Mouse (Mus musculus) liver, adult 2 months (tissue): ENCODE results near the gene Sgsm3. TPM values are rescaled to one million over a fixed set of nuclear protein-coding genes. Genes with fewer than 3 reads are reported as not detected.
A peak's percentile ranks its signal among the peaks of the same experiment; 100 is the strongest.

Experiments
- DNase-seq: peaks from one replicate; pipeline ENCODE4 v3.0.0-alpha.2; 2011; ENCODE audit warnings: low read depth, low spot score; ENCODE audit errors: extremely low read depth
- H3K27ac ChIP-seq: fragments of 200-500 bp; replicated peaks from 2 replicates; pipeline ENCODE4 v1.5.1; 2012; ENCODE audit warnings: low read depth, mild to moderate bottlenecking, control low read depth, inconsistent platforms, low read length; ENCODE audit not compliant: insufficient read depth
- H3K27me3 ChIP-seq: fragments of 200-500 bp; 2 replicates; pipeline ENCODE4 v1.6.1; 2012; ENCODE audit warnings: mild to moderate bottlenecking, moderate library complexity, low read length, inconsistent platforms; ENCODE audit not compliant: control insufficient read depth, insufficient read depth
- H3K36me3 ChIP-seq: fragments of 200-500 bp; 2 replicates; pipeline ENCODE4 v1.6.1; 2012; ENCODE audit warnings: low read length, inconsistent platforms; ENCODE audit not compliant: control insufficient read depth, insufficient read depth
- H3K4me1 ChIP-seq: fragments of 200-500 bp; 2 replicates; pipeline ENCODE4 v1.6.1; 2011; ENCODE audit warnings: low read length; ENCODE audit not compliant: control insufficient read depth, insufficient read depth
- H3K4me3 ChIP-seq: fragments of 200-500 bp; 2 replicates; pipeline ENCODE4 v1.5.1; 2011; ENCODE audit warnings: low read depth, mild to moderate bottlenecking, control low read depth, low read length, moderate library complexity; ENCODE audit not compliant: insufficient read depth
- H3K79me2 ChIP-seq: fragments of 200-500 bp; 2 replicates; pipeline ENCODE4 v1.6.1; 2012; ENCODE audit warnings: inconsistent platforms, mild to moderate bottlenecking, low read length, moderate library complexity; ENCODE audit not compliant: control insufficient read depth, insufficient read depth
- H3K9ac ChIP-seq: fragments of 200-500 bp; 2 replicates; pipeline ENCODE4 v1.6.1; 2012; ENCODE audit warnings: low read depth, mild to moderate bottlenecking, control low read depth, inconsistent platforms, low read length
- CTCF ChIP-seq: fragments of 200-500 bp; IDR thresholded peaks from 2 replicates; pipeline ENCODE4 v1.5.1; 2011; ENCODE audit warnings: low read depth, low read length, control low read depth
- POLR2A ChIP-seq: fragments of 200-500 bp; IDR thresholded peaks from 2 replicates; pipeline ENCODE4 v1.6.1; 2011; ENCODE audit warnings: low read length, control low read depth; ENCODE audit not compliant: insufficient read depth; ENCODE audit errors: extremely low read depth
- WGBS: fragments of 180-500 bp; shearing (Covaris S2); methylation state at CpG from one replicate; pipeline ENCODE4 v1.1.7; 2018; 5-methylcytosine and 5-hydroxymethylcytosine counted together
- polyA plus RNA-seq: library from polyadenylated mRNA; depleted of rRNA; stranded (reverse); fragments of >200 nt; gene quantifications from 2 replicates; pipeline ENCODE4 v1.2.3, GENCODE M21; 2012
- total RNA-seq: library from RNA; depleted of rRNA; stranded (reverse); fragments of >200 nt; gene quantifications from 2 replicates; pipeline ENCODE4 v1.2.3, GENCODE M21; 2014

Sgsm3 gene
- total and polyA plus RNA-seq, 2 experiments: 5.2 to 13.0 TPM

- Histone ChIP-seq H3K4me3 (no peak overlapping the region), H3K27ac (no peak overlapping the region), H3K4me1 (no peaks in the 10 kb centered on the region), H3K9ac (no peak overlapping the region), H3K79me2 (no peaks in the 10 kb centered on the region; the same call in 1 of the 2 replicates), H3K36me3 (peaks cover 50% of the 10 kb centered on the region), H3K27me3 (no peaks in the 10 kb centered on the region)
- DNase-seq: no peak
- 94% methylated on average over 12 of the region's 12 CpGs for WGBS
- no peak for TF ChIP-seq POLR2A
- TF ChIP-seq CTCF: no peak
Measured at GRCm38 (mm10) chr15:80955836-80956438, 21.6 kb upstream of the Sgsm3 start.

- 76% methylated on average over 1 of the region's 1 CpGs for WGBS
- H3K9ac ChIP-seq: no peak overlapping the region
- no peaks in the 10 kb centered on the region for H3K79me2 ChIP-seq
- peaks cover 26% of the 10 kb centered on the region; the same call in 1 of the 2 replicates for H3K36me3 ChIP-seq
- no peaks in the 10 kb centered on the region for H3K27me3 ChIP-seq
- no peak for TF ChIP-seq POLR2A
- TF ChIP-seq CTCF: no peak
- H3K4me1 ChIP-seq: 0 out of 2 replicates have a peak, but pooled peaks cover 2% of the 10 kb centered on the region
- no peak overlapping the region for H3K27ac ChIP-seq
- no peak overlapping the region for H3K4me3 ChIP-seq
- DNase-seq: no peak
Measured at GRCm38 (mm10) chr15:80969371-80969770, 8.2 kb upstream of the Sgsm3 start.

GRCm38 (mm10) chr15:80974311-80974710 is 3.3 kb upstream of the Sgsm3 start:
- Histone ChIP-seq H3K4me3 (no peak overlapping the region), H3K79me2 (peaks cover 4% of the 10 kb centered on the region; the same call in 1 of the 2 replicates), H3K9ac (no peak overlapping the region), H3K4me1 (peaks cover 6% of the 10 kb centered on the region; the same call in 1 of the 2 replicates), H3K36me3 (no peaks in the 10 kb centered on the region), H3K27ac (no peak overlapping the region), H3K27me3 (no peaks in the 10 kb centered on the region)
- 38% methylated on average over 5 of the region's 5 CpGs for WGBS
- no peak for TF ChIP-seq POLR2A
- no peak for TF ChIP-seq CTCF
- DNase-seq: no peak

- TF ChIP-seq POLR2A (no peak), CTCF (no peak)
- H3K36me3 ChIP-seq: no peaks in the 10 kb centered on the region
- peaks cover 4% of the 10 kb centered on the region; the same call in 1 of the 2 replicates for H3K4me1 ChIP-seq
- 60% methylated on average over 3 of the region's 3 CpGs for WGBS
- no peaks in the 10 kb centered on the region for H3K27me3 ChIP-seq
- peaks cover 5% of the 10 kb centered on the region; the same call in 1 of the 2 replicates for H3K79me2 ChIP-seq
- H3K4me3 ChIP-seq: no peak overlapping the region
- no peak overlapping the region for H3K9ac ChIP-seq
- no peak overlapping the region for H3K27ac ChIP-seq
- no peak for DNase-seq
Measured at GRCm38 (mm10) chr15:80975666-80976065, 1.9 kb upstream of the Sgsm3 start.

DNA sequence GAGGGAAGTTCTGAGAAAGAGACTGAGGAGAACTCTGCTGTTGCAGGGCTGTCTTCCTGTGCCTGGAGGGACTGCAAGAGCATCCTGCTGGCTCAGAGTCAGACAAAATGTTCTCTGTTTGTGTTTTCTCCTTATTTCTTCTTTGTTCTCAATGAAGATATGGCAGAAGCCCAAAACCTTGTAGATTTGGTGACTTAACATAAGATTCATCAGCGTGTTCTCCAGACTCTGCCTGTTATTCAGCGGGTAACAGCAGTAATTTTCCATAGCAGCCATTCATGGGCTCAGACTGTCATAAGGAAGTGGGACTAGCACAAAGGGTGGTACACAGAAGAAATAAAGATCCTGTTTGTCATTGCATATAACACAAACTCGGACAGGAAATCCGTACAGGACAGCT is 2.0 kb downstream of the Sgsm3 start:
- no peak overlapping the region for H3K9ac ChIP-seq
- no peaks in the 10 kb centered on the region for H3K27me3 ChIP-seq
- H3K4me1 ChIP-seq: peaks cover 4% of the 10 kb centered on the region; the same call in 1 of the 2 replicates
- 69% methylated on average over 4 of the region's 4 CpGs for WGBS
- H3K27ac ChIP-seq: no peak overlapping the region
- H3K79me2 ChIP-seq: peaks cover 9% of the 10 kb centered on the region; the same call in 1 of the 2 replicates
- no peak overlapping the region for H3K4me3 ChIP-seq
- no peaks in the 10 kb centered on the region for H3K36me3 ChIP-seq
- DNase-seq: peak; percentile 17
- TF ChIP-seq CTCF: no peak
- no peak for TF ChIP-seq POLR2A

- 89% methylated on average over 4 of the region's 4 CpGs for WGBS
- Histone ChIP-seq H3K79me2 (peaks cover 9% of the 10 kb centered on the region; the same call in 1 of the 2 replicates), H3K4me1 (peaks cover 4% of the 10 kb centered on the region; the same call in 1 of the 2 replicates), H3K9ac (no peak overlapping the region), H3K27me3 (no peaks in the 10 kb centered on the region), H3K27ac (no peak overlapping the region), H3K4me3 (no peak overlapping the region), H3K36me3 (no peaks in the 10 kb centered on the region)
- TF ChIP-seq CTCF (no peak), POLR2A (no peak)
- no peak for DNase-seq
Measured at GRCm38 (mm10) chr15:80981176-80981575, 3.6 kb downstream of the Sgsm3 start.
